Mouse (Mus musculus): Measurements from ENCODE around the gene Msi1. TPM values are rescaled to one million over a fixed set of nuclear protein-coding genes. Genes with fewer than 3 reads are reported as not detected.

Msi1 gene
- polyA plus RNA-seq, 1 experiment, result 0.14 TPM

GRCm38 (mm10) chr5:115483947-115484920 lies 54.8 kb downstream of the Msi1 start, which contains the start of gene Sirt4:
Gene Sirt4 (minus strand): TSS chr5:115484725.
- Histone ChIP-seq H3K4me1 (ENCODE audit: control insufficient read depth) (peaks cover 44% of the 10 kb centered on the region), H3K36me3 (ENCODE audit: control insufficient read depth) (peaks cover 14% of the 10 kb centered on the region), H3K27me3 (ENCODE audit: control insufficient read depth) (no peaks in the 10 kb centered on the region), H3K4me3 (replicated peaks) (peak within 1 kb of the TSS; percentile 69), H3K9me3 (ENCODE audit: control insufficient read depth, low read length) (no peaks in the 10 kb centered on the region)
- no peak for TF ChIP-seq GATA1 (IDR thresholded peaks at IDR 0.05; ENCODE audit: low read length)
- TF ChIP-seq TAL1 (IDR thresholded peaks at IDR 0.05; ENCODE audit: low read length), result no peak

GRCm38 (mm10) chr5:115484996-115485395 lies 55.6 kb downstream of the Msi1 start:
- no peaks in the 10 kb centered on the region for H3K9me3 ChIP-seq (ENCODE audit: control insufficient read depth, low read length)
- H3K36me3 ChIP-seq (ENCODE audit: control insufficient read depth), result peaks cover 10% of the 10 kb centered on the region
- TF ChIP-seq GATA1 (IDR thresholded peaks at IDR 0.05; ENCODE audit: low read length) (no peak), TAL1 (IDR thresholded peaks at IDR 0.05; ENCODE audit: low read length) (no peak)
- H3K27me3 ChIP-seq (ENCODE audit: control insufficient read depth), result no peaks in the 10 kb centered on the region
- H3K4me3 ChIP-seq (replicated peaks), result peak overlapping the region; percentile 69
- peaks cover 49% of the 10 kb centered on the region for H3K4me1 ChIP-seq (ENCODE audit: control insufficient read depth)

- TF ChIP-seq GATA1 (IDR thresholded peaks at IDR 0.05; ENCODE audit: low read length), result no peak
- no peak for TF ChIP-seq TAL1 (IDR thresholded peaks at IDR 0.05; ENCODE audit: low read length)
- Histone ChIP-seq H3K9me3 (ENCODE audit: control insufficient read depth, low read length) (no peaks in the 10 kb centered on the region), H3K27me3 (ENCODE audit: control insufficient read depth) (no peaks in the 10 kb centered on the region), H3K4me1 (ENCODE audit: control insufficient read depth) (peaks cover 50% of the 10 kb centered on the region), H3K36me3 (ENCODE audit: control insufficient read depth) (peaks cover 7% of the 10 kb centered on the region), H3K4me3 (replicated peaks) (no peak overlapping the region)
Measured at GRCm38 (mm10) chr5:115485489-115486205, 56.2 kb downstream of the Msi1 start.

- peaks cover 7% of the 10 kb centered on the region for H3K36me3 ChIP-seq (ENCODE audit: control insufficient read depth)
- H3K4me1 ChIP-seq (ENCODE audit: control insufficient read depth), result peaks cover 58% of the 10 kb centered on the region
- H3K27me3 ChIP-seq (ENCODE audit: control insufficient read depth), result peaks cover 1% of the 10 kb centered on the region
- H3K4me3 ChIP-seq (replicated peaks), result no peak overlapping the region
- TF ChIP-seq GATA1 (IDR thresholded peaks at IDR 0.05; ENCODE audit: low read length) (no peak), TAL1 (IDR thresholded peaks at IDR 0.05; ENCODE audit: low read length) (no peak)
- no peaks in the 10 kb centered on the region for H3K9me3 ChIP-seq (ENCODE audit: control insufficient read depth, low read length)
Measured at GRCm38 (mm10) chr5:115486726-115487125, 57.3 kb downstream of the Msi1 start.

GRCm38 (mm10) chr5:115487353-115487752 lies 58.0 kb downstream of the Msi1 start:
- H3K27me3 ChIP-seq (ENCODE audit: control insufficient read depth), result peaks cover 7% of the 10 kb centered on the region
- peaks cover 5% of the 10 kb centered on the region for H3K36me3 ChIP-seq (ENCODE audit: control insufficient read depth)
- H3K4me1 ChIP-seq (ENCODE audit: control insufficient read depth), result peaks cover 62% of the 10 kb centered on the region
- TF ChIP-seq GATA1 (IDR thresholded peaks at IDR 0.05; ENCODE audit: low read length), result no peak
- TF ChIP-seq TAL1 (IDR thresholded peaks at IDR 0.05; ENCODE audit: low read length), result no peak
- H3K9me3 ChIP-seq (ENCODE audit: control insufficient read depth, low read length), result no peaks in the 10 kb centered on the region
- no peak overlapping the region for H3K4me3 ChIP-seq (replicated peaks)

- Histone ChIP-seq H3K27me3 (ENCODE audit: control insufficient read depth) (peaks cover 7% of the 10 kb centered on the region), H3K9me3 (ENCODE audit: control insufficient read depth, low read length) (no peaks in the 10 kb centered on the region), H3K4me3 (replicated peaks) (no peak overlapping the region), H3K36me3 (ENCODE audit: control insufficient read depth) (no peaks in the 10 kb centered on the region), H3K4me1 (ENCODE audit: control insufficient read depth) (peaks cover 62% of the 10 kb centered on the region)
- TF ChIP-seq TAL1 (IDR thresholded peaks at IDR 0.05; ENCODE audit: low read length) (no peak), GATA1 (IDR thresholded peaks at IDR 0.05; ENCODE audit: low read length) (no peak)
Measured at GRCm38 (mm10) chr5:115487942-115488580, 58.7 kb downstream of the Msi1 start.

GRCm38 (mm10) chr5:115488841-115489698 lies 59.7 kb downstream of the Msi1 start:
- TF ChIP-seq GATA1 (IDR thresholded peaks at IDR 0.05; ENCODE audit: low read length) (no peak), TAL1 (IDR thresholded peaks at IDR 0.05; ENCODE audit: low read length) (no peak)
- Histone ChIP-seq H3K9me3 (ENCODE audit: control insufficient read depth, low read length) (no peaks in the 10 kb centered on the region), H3K4me1 (ENCODE audit: control insufficient read depth) (peaks cover 61% of the 10 kb centered on the region), H3K27me3 (ENCODE audit: control insufficient read depth) (peaks cover 7% of the 10 kb centered on the region), H3K4me3 (replicated peaks) (peak overlapping the region; percentile 55), H3K36me3 (ENCODE audit: control insufficient read depth) (no peaks in the 10 kb centered on the region)
